Mouse (Mus musculus) lung, embryonic 14.5 days (tissue): ENCODE results near the gene Furin. TPM values are rescaled to one million over a fixed set of nuclear protein-coding genes. Genes with fewer than 3 reads are reported as not detected.

Experiments
- ATAC-seq: fragments of 200-750 bp; cut with Nextera tagmentation; 2 replicates; pipeline ENCODE4 v1.8.0; 2017; ENCODE audit warnings: mild to moderate bottlenecking, moderate TSS enrichment, moderate library complexity; ENCODE audit not compliant: insufficient read depth
- DNase-seq: peaks from one replicate; pipeline ENCODE4 v3.0.0-alpha.2; 2015
- H3K27ac ChIP-seq: fragments of 300-500 bp; sonication (generic); 2 replicates; pipeline ENCODE4 v1.5.1; 2014; ENCODE audit warnings: low read depth, mild to moderate bottlenecking, moderate library complexity
- H3K27me3 ChIP-seq: fragments of 300-500 bp; sonication (generic); 2 replicates; pipeline ENCODE4 v1.6.1; 2014; ENCODE audit warnings: low read length, control low read depth; ENCODE audit not compliant: insufficient read depth
- H3K36me3 ChIP-seq: fragments of 300-500 bp; sonication (generic); 2 replicates; pipeline ENCODE4 v1.6.1; 2014; ENCODE audit warnings: control low read depth; ENCODE audit not compliant: insufficient read depth
- H3K4me1 ChIP-seq: fragments of 300-500 bp; sonication (generic); 2 replicates; pipeline ENCODE4 v1.6.1; 2014; ENCODE audit warnings: antibody characterized with exemption, control low read depth; ENCODE audit not compliant: insufficient read depth
- H3K4me2 ChIP-seq: fragments of 300-500 bp; sonication (generic); 2 replicates; pipeline ENCODE4 v1.6.1; 2014; ENCODE audit warnings: mild to moderate bottlenecking
- H3K4me3 ChIP-seq: fragments of 300-500 bp; sonication (generic); 2 replicates; pipeline ENCODE4 v1.5.1; 2014; ENCODE audit warnings: low read depth, low read length
- H3K9ac ChIP-seq: fragments of 300-500 bp; sonication (generic); 2 replicates; pipeline ENCODE4 v1.6.1; 2014
- H3K9me3 ChIP-seq: fragments of 300-500 bp; sonication (generic); 2 replicates; pipeline ENCODE4 v1.6.1; 2016; ENCODE audit warnings: low read depth, low read length, control low read depth
- CTCF ChIP-seq: IDR thresholded peaks from 2 replicates; pipeline ENCODE4 v1.5.1; 2016; ENCODE audit warnings: antibody characterized with exemption, low read depth
- WGBS: fragments of 180-500 bp; shearing (Covaris S2); extraction: QIAGEN DNeasy Blood & Tissue Kit; methylation state at CpG from one replicate; pipeline ENCODE4 v1.1.7; 2014; 5-methylcytosine and 5-hydroxymethylcytosine counted together
- polyA plus RNA-seq: library from polyadenylated mRNA; unstranded; fragments of >200 nt; fragmentation: Nextera tagmentation; extraction: Ambion mirVana; gene quantifications from 2 replicates; pipeline ENCODE4 v1.2.1, GENCODE M21; 2014

Gene Furin
- polyA plus RNA-seq, 1 experiment from 2014 or later: 19.4 TPM

DNA sequence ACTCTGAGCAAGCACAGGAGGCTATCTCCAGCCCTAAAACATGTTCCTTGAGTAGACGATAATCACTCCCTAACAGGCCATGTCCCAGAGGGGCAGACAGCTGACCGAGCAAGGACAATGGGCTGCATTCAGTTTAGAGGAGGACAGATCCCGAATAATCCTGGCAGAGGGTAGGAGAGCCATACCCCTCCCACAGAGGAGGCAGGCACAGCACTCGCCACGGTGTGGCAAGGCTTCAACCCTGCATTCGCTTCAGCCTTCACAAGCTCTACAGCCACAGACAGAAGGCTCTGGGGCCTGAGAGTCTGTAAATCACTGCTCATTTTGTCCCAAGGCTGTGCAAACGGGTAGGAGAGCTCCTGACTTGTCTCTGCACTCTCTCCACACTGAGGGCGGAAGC is 48.1 kb downstream of the Furin start:
- H3K27ac ChIP-seq: no peak overlapping the region
- TF ChIP-seq CTCF: no peak
- no peaks in the 10 kb centered on the region for H3K9me3 ChIP-seq
- WGBS: 75% methylated on average over 8 of the region's 8 CpGs
- ATAC-seq: no peak
- H3K4me3 ChIP-seq: no peak overlapping the region
- H3K36me3 ChIP-seq: peaks cover 85% of the 10 kb centered on the region
- no peak overlapping the region for H3K4me2 ChIP-seq
- H3K4me1 ChIP-seq: no peaks in the 10 kb centered on the region
- H3K27me3 ChIP-seq: no peaks in the 10 kb centered on the region
- no peak for DNase-seq
- H3K9ac ChIP-seq: no peak overlapping the region

- DNase-seq (no peak), ATAC-seq (no peak)
- H3K9me3 ChIP-seq: no peaks in the 10 kb centered on the region
- no peaks in the 10 kb centered on the region for H3K27me3 ChIP-seq
- H3K36me3 ChIP-seq: peaks cover 81% of the 10 kb centered on the region
- no peak overlapping the region for H3K9ac ChIP-seq
- H3K4me1 ChIP-seq: no peaks in the 10 kb centered on the region
- no peak overlapping the region for H3K4me2 ChIP-seq
- H3K27ac ChIP-seq: no peak overlapping the region
- WGBS: 89% methylated on average over 13 of the region's 13 CpGs
- H3K4me3 ChIP-seq: no peak overlapping the region
- no peak for TF ChIP-seq CTCF
Measured at GRCm38 (mm10) chr7:80356351-80356750, 48.9 kb downstream of the Furin start.

GRCm38 (mm10) chr7:80352920-80353319 is 52.3 kb downstream of the Furin start:
- Histone ChIP-seq H3K27ac (no peak overlapping the region), H3K9me3 (no peaks in the 10 kb centered on the region), H3K36me3 (peaks cover 63% of the 10 kb centered on the region), H3K9ac (no peak overlapping the region), H3K4me3 (no peak overlapping the region), H3K27me3 (no peaks in the 10 kb centered on the region), H3K4me1 (no peaks in the 10 kb centered on the region), H3K4me2 (no peak overlapping the region)
- no peak for TF ChIP-seq CTCF
- DNase-seq: no peak
- no peak for ATAC-seq
- 94% methylated on average over 8 of the region's 8 CpGs for WGBS

- Histone ChIP-seq H3K27me3 (no peaks in the 10 kb centered on the region), H3K27ac (no peak overlapping the region), H3K4me1 (peaks cover 4% of the 10 kb centered on the region; the same call in 1 of the 2 replicates), H3K9me3 (no peaks in the 10 kb centered on the region), H3K36me3 (peaks cover 42% of the 10 kb centered on the region), H3K4me2 (no peak overlapping the region), H3K9ac (no peak overlapping the region), H3K4me3 (no peak overlapping the region)
- DNase-seq (no peak), ATAC-seq (no peak)
- no peak for TF ChIP-seq CTCF
- 59% methylated on average over 2 of the region's 2 CpGs for WGBS
Measured at GRCm38 (mm10) chr7:80350808-80351207, 54.4 kb downstream of the Furin start.

DNA sequence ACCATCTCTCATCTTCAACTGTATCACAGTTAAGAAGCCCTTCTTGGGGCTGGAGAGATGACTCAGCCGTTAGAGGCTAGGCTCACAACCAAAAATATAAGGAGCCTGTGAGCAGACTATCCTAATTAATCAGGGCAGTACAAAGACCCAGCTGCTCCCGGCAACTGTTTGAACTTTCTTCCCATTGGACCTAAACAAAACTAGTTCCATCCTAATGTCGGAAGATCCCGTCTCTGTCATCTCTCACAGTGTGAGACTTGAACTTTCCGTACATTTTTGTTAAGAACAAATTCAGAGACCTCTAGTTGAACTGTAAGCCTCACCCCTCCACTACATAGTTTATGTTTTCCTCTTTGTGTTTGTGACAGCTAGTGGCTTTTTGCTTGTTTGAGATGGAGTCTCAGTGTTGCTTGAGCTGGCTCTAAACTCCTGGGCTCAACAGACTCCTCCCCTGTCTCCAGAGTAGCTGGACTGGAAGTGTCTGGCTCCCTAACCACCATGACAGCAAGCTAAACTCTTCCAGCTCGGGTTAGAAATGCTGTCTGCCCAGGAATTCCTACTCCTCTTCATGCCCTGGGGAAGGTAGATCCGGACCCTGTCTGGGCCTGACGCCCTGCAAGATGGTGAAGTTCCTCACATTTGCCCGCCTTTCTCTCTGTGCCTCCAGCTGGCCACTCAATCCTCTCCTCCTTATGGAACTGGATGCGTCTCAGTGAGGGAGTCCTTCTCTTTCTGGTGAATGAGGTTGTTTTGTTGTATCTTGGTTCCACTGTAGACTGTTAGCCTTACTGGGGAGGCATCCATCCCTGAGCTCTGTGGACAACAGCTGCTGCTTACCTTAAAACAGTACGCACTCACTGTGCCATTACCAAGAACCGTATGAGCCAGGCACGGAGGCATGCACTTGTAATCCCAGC is 57.3 kb downstream of the Furin start:
- Histone ChIP-seq H3K27me3 (no peaks in the 10 kb centered on the region), H3K4me2 (no peak overlapping the region), H3K4me3 (no peak overlapping the region), H3K9ac (0 out of 2 replicates have a peak overlapping the region, but pooled peaks have one; percentile 25), H3K9me3 (no peaks in the 10 kb centered on the region), H3K4me1 (peaks cover 8% of the 10 kb centered on the region; the same call in 1 of the 2 replicates), H3K36me3 (peaks cover 22% of the 10 kb centered on the region), H3K27ac (peak overlapping the region; percentile 80)
- WGBS: 42% methylated on average over 13 of the region's 13 CpGs
- TF ChIP-seq CTCF: no peak
- DNase-seq (peak; percentile 67), ATAC-seq (peak; percentile 75)

DNA sequence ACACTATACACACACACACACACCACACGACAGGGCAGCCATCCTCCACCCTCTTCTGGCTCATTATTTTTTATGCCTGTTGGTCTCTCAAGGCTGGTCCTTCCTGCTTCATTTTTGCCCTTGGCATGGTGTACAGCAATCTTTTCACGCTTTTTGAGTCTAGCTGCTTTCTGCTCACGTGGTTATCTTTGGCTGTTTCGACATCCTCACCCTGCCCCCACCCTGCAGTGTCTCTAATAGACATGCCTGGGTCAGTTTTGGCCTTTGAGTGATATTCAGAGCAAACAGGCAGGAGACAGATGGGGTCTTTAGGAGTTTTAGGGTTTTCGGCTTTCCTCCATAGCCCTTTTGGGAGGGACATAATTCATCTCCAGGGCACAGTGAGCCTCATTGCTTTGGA is 58.4 kb downstream of the Furin start:
- no peak for TF ChIP-seq CTCF
- ATAC-seq (no peak), DNase-seq (no peak)
- 71% methylated on average over 5 of the region's 5 CpGs for WGBS
- Histone ChIP-seq H3K27me3 (no peaks in the 10 kb centered on the region), H3K36me3 (peaks cover 18% of the 10 kb centered on the region), H3K27ac (no peak overlapping the region), H3K4me2 (no peak overlapping the region), H3K4me3 (no peak overlapping the region), H3K4me1 (peaks cover 8% of the 10 kb centered on the region; the same call in 1 of the 2 replicates), H3K9me3 (no peaks in the 10 kb centered on the region), H3K9ac (no peak overlapping the region)

DNA sequence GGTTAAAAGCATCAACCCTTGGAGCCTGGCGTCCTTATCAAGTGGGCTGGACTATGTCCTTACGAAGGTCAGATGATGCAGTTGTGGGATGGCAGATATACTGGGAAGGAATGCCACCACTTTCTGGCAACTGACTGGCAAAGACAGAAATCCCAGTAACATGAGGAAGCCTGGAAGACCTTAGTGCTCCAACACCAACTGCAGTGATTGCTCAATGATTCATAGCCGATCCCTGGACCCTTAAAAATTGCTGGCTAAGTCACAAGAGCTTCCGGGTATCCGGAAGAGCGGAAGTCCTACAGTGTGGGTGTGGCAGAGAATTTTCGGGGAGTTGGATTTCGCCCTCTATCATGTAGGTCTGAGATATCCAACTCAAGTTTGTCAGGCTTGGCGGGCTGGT is 59.1 kb downstream of the Furin start:
- Histone ChIP-seq H3K9me3 (no peaks in the 10 kb centered on the region), H3K36me3 (peaks cover 12% of the 10 kb centered on the region), H3K27me3 (no peaks in the 10 kb centered on the region), H3K4me3 (no peak overlapping the region), H3K4me2 (no peak overlapping the region), H3K9ac (no peak overlapping the region), H3K4me1 (peaks cover 8% of the 10 kb centered on the region; the same call in 1 of the 2 replicates), H3K27ac (no peak overlapping the region)
- no peak for ATAC-seq
- no peak for TF ChIP-seq CTCF
- DNase-seq: no peak
- WGBS: 89% methylated on average over 9 of the region's 9 CpGs
